Mouse (Mus musculus) myocyte (in vitro differentiated cells): ENCODE results near the gene Col13a1. TPM values are rescaled to one million over a fixed set of nuclear protein-coding genes. Genes with fewer than 3 reads are reported as not detected.
A peak's percentile ranks its signal among the peaks of the same experiment; 100 is the strongest.

ENCODE experiments used
- H3K27me3 ChIP-seq: one replicate; pipeline ENCODE4 v1.6.1; 2011; ENCODE audit not compliant: control insufficient read depth, insufficient read depth, insufficient read length
- H3K36me3 ChIP-seq: one replicate; pipeline ENCODE4 v1.6.1; 2011; ENCODE audit not compliant: control insufficient read depth, insufficient read depth
- H3K4me2 ChIP-seq: one replicate; pipeline ENCODE4 v1.6.1; 2011; ENCODE audit warnings: low read depth, control low read depth
- H3K4me3 ChIP-seq: one replicate; pipeline ENCODE4 v1.5.1; 2011; ENCODE audit warnings: mild to moderate bottlenecking, control low read depth, moderate library complexity
- H3K79me2 ChIP-seq: one replicate; pipeline ENCODE4 v1.6.1; 2011; ENCODE audit not compliant: control insufficient read depth, insufficient read depth
- H3ac ChIP-seq: one replicate; pipeline ENCODE4 v1.6.1; 2011; ENCODE audit not compliant: control insufficient read depth, insufficient read length
- CEBPB ChIP-seq: IDR thresholded peaks from 2 replicates; pipeline ENCODE4 v1.6.1; 2011; ENCODE audit warnings: mild to moderate bottlenecking, moderate library complexity; ENCODE audit not compliant: poor library complexity, insufficient read depth, severe bottlenecking
- E2F4 ChIP-seq: IDR thresholded peaks from one replicate; pipeline ENCODE4 v1.6.1; 2011; ENCODE audit warnings: mild to moderate bottlenecking, control low read depth, moderate library complexity; ENCODE audit not compliant: insufficient read depth
- MAX ChIP-seq: IDR thresholded peaks from one replicate; pipeline ENCODE4 v1.6.1; 2011; ENCODE audit warnings: low read depth, mild to moderate bottlenecking, control low read depth
- MYOD1 ChIP-seq, 3 experiments: IDR thresholded peaks; one replicate each; pipeline ENCODE4 v1.6.1; 2011; ENCODE audit warnings: control low read depth in 2 of 3, low read depth in 2 of 3, mild to moderate bottlenecking in 2 of 3, moderate library complexity in 1 of 3; ENCODE audit not compliant: insufficient read length in 2 of 3, control insufficient read depth in 1 of 3
- MYOG ChIP-seq, 3 experiments: IDR thresholded peaks; one replicate each; pipeline ENCODE4 v1.6.1; 2011; ENCODE audit warnings: control low read depth in 2 of 3, low read depth in 2 of 3, mild to moderate bottlenecking in 2 of 3; ENCODE audit not compliant: insufficient read length in 2 of 3, control insufficient read depth in 1 of 3, insufficient read depth in 1 of 3
- POLR2A ChIP-seq: IDR thresholded peaks from one replicate; pipeline ENCODE4 v1.6.1; 2011; ENCODE audit warnings: low read depth, mild to moderate bottlenecking, control low read depth, moderate library complexity; ENCODE audit not compliant: insufficient read length
- POLR2AphosphoS2 ChIP-seq: IDR thresholded peaks from one replicate; pipeline ENCODE4 v1.6.1; 2011; ENCODE audit warnings: low read depth, control low read depth; ENCODE audit not compliant: insufficient read length
- REST ChIP-seq: IDR thresholded peaks from one replicate; pipeline ENCODE4 v1.6.1; 2011; ENCODE audit warnings: mild to moderate bottlenecking, control low read depth, moderate library complexity; ENCODE audit not compliant: insufficient read depth, insufficient read length
- SRF ChIP-seq: IDR thresholded peaks from one replicate; pipeline ENCODE4 v1.6.1; 2011; ENCODE audit warnings: low read depth; ENCODE audit not compliant: control insufficient read depth, insufficient read length
- TCF12 ChIP-seq: IDR thresholded peaks from one replicate; pipeline ENCODE4 v1.6.1; 2011; ENCODE audit warnings: mild to moderate bottlenecking, control low read depth; ENCODE audit not compliant: poor library complexity, insufficient read depth, severe bottlenecking
- TCF3 ChIP-seq: IDR thresholded peaks from one replicate; pipeline ENCODE4 v1.6.1; 2011; ENCODE audit warnings: low read depth, control low read depth; ENCODE audit not compliant: insufficient read length
- USF1 ChIP-seq: IDR thresholded peaks from one replicate; pipeline ENCODE4 v1.6.1; 2011; ENCODE audit warnings: low read depth, mild to moderate bottlenecking, control low read depth, moderate library complexity
- polyA plus RNA-seq: library from polyadenylated mRNA; unstranded; fragments of >200 nt; fragmentation: generic; extraction: Trizol; gene quantifications from one replicate; pipeline ENCODE4 v1.2.1, GENCODE M21; 2012; ENCODE audit warnings: missing spikeins

Gene Col13a1
- polyA plus RNA-seq, 1 experiment, result 0.13 TPM

- H3K79me2 ChIP-seq, result no peaks in the 10 kb centered on the region
- no peak overlapping the region for H3K4me3 ChIP-seq
- H3K36me3 ChIP-seq, result no peaks in the 10 kb centered on the region
- peak; percentile 54 for TF ChIP-seq TCF12
- no peak for TF ChIP-seq MAX
- TF ChIP-seq MYOD1 (IDR thresholded peaks at IDR 0.05; ENCODE audit: control insufficient read depth in 1 of 3, insufficient read length in 2 of 3, low read depth in 2 of 3), result peak in 2 of 3 experiments; percentile 79 to 80
- TF ChIP-seq MYOG (IDR thresholded peaks at IDR 0.05; ENCODE audit: control insufficient read depth in 1 of 3, insufficient read depth in 1 of 3, insufficient read length in 2 of 3, low read depth in 2 of 3), result no peak
- TF ChIP-seq TCF3, result peak; percentile 18
- peak overlapping the region; percentile 1 for H3K4me2 ChIP-seq
- no peaks in the 10 kb centered on the region for H3K27me3 ChIP-seq
- no peak overlapping the region for H3ac ChIP-seq
Measured at GRCm38 (mm10) chr10:61855139-61855675, 123.7 kb downstream of the Col13a1 start.

- no peak overlapping the region for H3K4me3 ChIP-seq
- H3K36me3 ChIP-seq, result no peaks in the 10 kb centered on the region
- no peaks in the 10 kb centered on the region for H3K79me2 ChIP-seq
- no peak overlapping the region for H3ac ChIP-seq
- H3K27me3 ChIP-seq, result no peaks in the 10 kb centered on the region
- H3K4me2 ChIP-seq, result no peak overlapping the region
- TF ChIP-seq MYOD1 (IDR thresholded peaks at IDR 0.05; ENCODE audit: control insufficient read depth in 1 of 3, insufficient read length in 2 of 3, low read depth in 2 of 3), result no peak
- TF ChIP-seq POLR2AphosphoS2, result no peak
- TF ChIP-seq REST, result no peak
- no peak for TF ChIP-seq E2F4
- no peak for TF ChIP-seq MAX
- no peak for TF ChIP-seq CEBPB
- TF ChIP-seq TCF12, result no peak
- TF ChIP-seq TCF3, result no peak
- no peak for TF ChIP-seq POLR2A
- TF ChIP-seq MYOG (IDR thresholded peaks at IDR 0.05; ENCODE audit: control insufficient read depth in 1 of 3, insufficient read depth in 1 of 3, insufficient read length in 2 of 3, low read depth in 2 of 3), result no peak
- no peak for TF ChIP-seq SRF
- no peak for TF ChIP-seq USF1
Measured at GRCm38 (mm10) chr10:61852824-61853223, 126.1 kb downstream of the Col13a1 start.

- no peak overlapping the region for H3K4me2 ChIP-seq
- no peaks in the 10 kb centered on the region for H3K27me3 ChIP-seq
- H3K79me2 ChIP-seq, result no peaks in the 10 kb centered on the region
- H3K4me3 ChIP-seq, result no peak overlapping the region
- no peak overlapping the region for H3ac ChIP-seq
- TF ChIP-seq POLR2AphosphoS2 (no peak), SRF (no peak), MAX (no peak), E2F4 (no peak), USF1 (no peak), TCF3 (no peak), POLR2A (no peak), CEBPB (no peak), MYOG (IDR thresholded peaks at IDR 0.05; ENCODE audit: control insufficient read depth in 1 of 3, insufficient read depth in 1 of 3, insufficient read length in 2 of 3, low read depth in 2 of 3) (no peak), REST (no peak), TCF12 (no peak), MYOD1 (IDR thresholded peaks at IDR 0.05; ENCODE audit: control insufficient read depth in 1 of 3, insufficient read length in 2 of 3, low read depth in 2 of 3) (no peak)
- no peaks in the 10 kb centered on the region for H3K36me3 ChIP-seq
Measured at GRCm38 (mm10) chr10:61848553-61848952, 130.4 kb downstream of the Col13a1 start.

GRCm38 (mm10) chr10:61845476-61845875 lies 133.4 kb downstream of the Col13a1 start:
- H3K79me2 ChIP-seq, result no peaks in the 10 kb centered on the region
- TF ChIP-seq MYOG (IDR thresholded peaks at IDR 0.05; ENCODE audit: control insufficient read depth in 1 of 3, insufficient read depth in 1 of 3, insufficient read length in 2 of 3, low read depth in 2 of 3) (no peak), POLR2AphosphoS2 (no peak), POLR2A (no peak), TCF12 (no peak), MYOD1 (IDR thresholded peaks at IDR 0.05; ENCODE audit: control insufficient read depth in 1 of 3, insufficient read length in 2 of 3, low read depth in 2 of 3) (no peak), REST (no peak), CEBPB (no peak), MAX (no peak), E2F4 (no peak), SRF (no peak), TCF3 (no peak), USF1 (no peak)

GRCm38 (mm10) chr10:61844475-61844874 lies 134.4 kb downstream of the Col13a1 start:
- peaks cover 34% of the 10 kb centered on the region for H3K27me3 ChIP-seq
- no peak overlapping the region for H3K4me3 ChIP-seq
- H3K36me3 ChIP-seq, result no peaks in the 10 kb centered on the region
- TF ChIP-seq USF1 (no peak), E2F4 (no peak), MYOD1 (IDR thresholded peaks at IDR 0.05; ENCODE audit: control insufficient read depth in 1 of 3, insufficient read length in 2 of 3, low read depth in 2 of 3) (no peak), CEBPB (no peak), POLR2A (no peak), REST (no peak), POLR2AphosphoS2 (no peak)
- no peak overlapping the region for H3ac ChIP-seq
- H3K79me2 ChIP-seq, result no peaks in the 10 kb centered on the region
- no peak overlapping the region for H3K4me2 ChIP-seq

More at GRCm38 (mm10) chr10:61845476-61845875, 133.4 kb downstream of the Col13a1 start:
- Histone ChIP-seq H3K4me2 (no peak overlapping the region), H3K36me3 (no peaks in the 10 kb centered on the region), H3ac (no peak overlapping the region), H3K4me3 (no peak overlapping the region), H3K27me3 (peaks cover 24% of the 10 kb centered on the region)
